Mouse (Mus musculus) hindbrain, embryonic 12.5 days (tissue): ENCODE measurements around the gene Prr18. TPM values are rescaled to one million over a fixed set of nuclear protein-coding genes. Genes with fewer than 3 reads are reported as not detected.
"Not testable (repeated sequence)": the region's sequence is repeated elsewhere in the genome, so short reads cannot be mapped to it uniquely, and the experiment has no call there.

ENCODE experiments used
- ATAC-seq: fragments of 200-750 bp; cut with Nextera tagmentation; 2 replicates; pipeline ENCODE4 v1.8.0; 2017; ENCODE audit warnings: moderate TSS enrichment; ENCODE audit not compliant: low FRiP score
- H3K27ac ChIP-seq: fragments of 300-500 bp; sonication (generic); 2 replicates; pipeline ENCODE4 v1.5.1; 2016; ENCODE audit warnings: mild to moderate bottlenecking
- H3K27me3 ChIP-seq: fragments of 300-500 bp; sonication (generic); 2 replicates; pipeline ENCODE4 v1.6.1; 2016; ENCODE audit warnings: mild to moderate bottlenecking
- H3K36me3 ChIP-seq: fragments of 300-500 bp; sonication (generic); 2 replicates; pipeline ENCODE4 v1.6.1; 2016; ENCODE audit warnings: mild to moderate bottlenecking
- H3K4me1 ChIP-seq: fragments of 300-500 bp; sonication (generic); 2 replicates; pipeline ENCODE4 v1.6.1; 2016
- H3K4me2 ChIP-seq: fragments of 300-500 bp; sonication (generic); replicated peaks from 2 replicates; pipeline ENCODE4 v1.6.1; 2016; ENCODE audit warnings: mild to moderate bottlenecking
- H3K4me3 ChIP-seq: fragments of 300-500 bp; sonication (generic); 2 replicates; pipeline ENCODE4 v1.5.1; 2016; ENCODE audit warnings: mild to moderate bottlenecking
- H3K9ac ChIP-seq: fragments of 300-500 bp; sonication (generic); 2 replicates; pipeline ENCODE4 v1.6.1; 2016; ENCODE audit warnings: mild to moderate bottlenecking, moderate library complexity
- H3K9me3 ChIP-seq: fragments of 300-500 bp; sonication (generic); replicated peaks from 2 replicates; pipeline ENCODE4 v1.6.1; 2016; ENCODE audit warnings: mild to moderate bottlenecking
- WGBS: fragments of 180-500 bp; shearing (Covaris S2); methylation state at CpG from one replicate; pipeline ENCODE4 v1.1.7; 2016; 5-methylcytosine and 5-hydroxymethylcytosine counted together
- polyA plus RNA-seq: library from polyadenylated mRNA; unstranded; fragments of >200 nt; fragmentation: Nextera tagmentation; extraction: Ambion mirVana; gene quantifications from 2 replicates; pipeline ENCODE4 v1.2.1, GENCODE M21; 2016

Prr18 gene
- polyA plus RNA-seq, 1 experiment from 2014 or later, result 4.3 TPM

- Histone ChIP-seq H3K9ac (peak within 1 kb of the TSS; percentile 84), H3K9me3 (no peaks in the 10 kb centered on the region), H3K4me3 (peak within 1 kb of the TSS; percentile 93), H3K36me3 (no peaks in the 10 kb centered on the region), H3K4me2 (peak within 1 kb of the TSS; percentile 61), H3K4me1 (peaks cover 16% of the 10 kb centered on the region), H3K27ac (peak within 1 kb of the TSS; percentile 69), H3K27me3 (no peaks in the 10 kb centered on the region)
- WGBS, result under 1% methylated on average over 51 of the region's 54 CpGs
- ATAC-seq, result peak; percentile 93
Observed at GRCm38 (mm10) chr17:8310838-8311614, 26.2 kb upstream of the Prr18 start, which contains the start of gene Sft2d1. Gene Sft2d1 (plus strand): TSS chr17:8311102.

- Histone ChIP-seq H3K4me2 (peak overlapping the region; percentile 61), H3K27me3 (no peaks in the 10 kb centered on the region), H3K4me1 (peaks cover 16% of the 10 kb centered on the region), H3K27ac (no peak overlapping the region), H3K4me3 (peak overlapping the region; percentile 93), H3K9me3 (no peaks in the 10 kb centered on the region), H3K36me3 (no peaks in the 10 kb centered on the region), H3K9ac (peak overlapping the region; percentile 84)
- ATAC-seq, result no peak
- 63% methylated on average over 3 of the region's 3 CpGs for WGBS
Observed at GRCm38 (mm10) chr17:8311751-8312150, 25.5 kb upstream of the Prr18 start.

DNA sequence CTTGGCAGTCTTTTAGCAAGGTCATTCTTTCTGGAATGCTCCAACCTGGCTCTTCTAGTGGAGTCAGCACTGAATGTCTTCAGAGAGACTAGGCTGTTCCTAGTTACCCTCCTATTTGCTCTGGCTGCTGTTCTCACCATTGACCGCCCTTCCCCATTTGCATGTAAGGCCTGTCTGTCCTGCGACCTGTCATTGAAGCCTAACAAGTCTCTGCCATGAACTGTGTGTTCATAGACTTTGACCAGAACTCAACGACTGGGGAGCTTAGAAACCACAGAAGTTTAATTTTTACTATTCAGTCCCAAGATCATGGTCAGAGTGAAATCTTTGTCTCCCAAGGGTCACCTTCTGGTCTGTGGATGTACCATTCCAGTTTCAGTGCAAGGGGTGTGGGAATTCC is 23.3 kb upstream of the Prr18 start:
- Histone ChIP-seq H3K4me2 (no peak overlapping the region), H3K4me1 (peaks cover 16% of the 10 kb centered on the region), H3K27me3 (no peaks in the 10 kb centered on the region), H3K36me3 (0 out of 2 replicates have a peak, but pooled peaks cover 5% of the 10 kb centered on the region), H3K27ac (no peak overlapping the region), H3K9me3 (no peaks in the 10 kb centered on the region), H3K4me3 (no peak overlapping the region), H3K9ac (no peak overlapping the region)
- WGBS, result 93% methylated on average over 3 of the region's 3 CpGs
- ATAC-seq, result no peak

GRCm38 (mm10) chr17:8316251-8316650 is 21.0 kb upstream of the Prr18 start:
- no peak overlapping the region for H3K4me3 ChIP-seq
- H3K9ac ChIP-seq, result no peak overlapping the region
- H3K4me1 ChIP-seq, result peaks cover 16% of the 10 kb centered on the region
- no peaks in the 10 kb centered on the region for H3K9me3 ChIP-seq
- no peaks in the 10 kb centered on the region for H3K27me3 ChIP-seq
- H3K27ac ChIP-seq, result no peak overlapping the region
- no peak overlapping the region for H3K4me2 ChIP-seq
- no peak for ATAC-seq
- WGBS, result 94% methylated on average over 1 of the region's 1 CpGs
- peaks cover 5% of the 10 kb centered on the region; the same call in 1 of the 2 replicates for H3K36me3 ChIP-seq

DNA sequence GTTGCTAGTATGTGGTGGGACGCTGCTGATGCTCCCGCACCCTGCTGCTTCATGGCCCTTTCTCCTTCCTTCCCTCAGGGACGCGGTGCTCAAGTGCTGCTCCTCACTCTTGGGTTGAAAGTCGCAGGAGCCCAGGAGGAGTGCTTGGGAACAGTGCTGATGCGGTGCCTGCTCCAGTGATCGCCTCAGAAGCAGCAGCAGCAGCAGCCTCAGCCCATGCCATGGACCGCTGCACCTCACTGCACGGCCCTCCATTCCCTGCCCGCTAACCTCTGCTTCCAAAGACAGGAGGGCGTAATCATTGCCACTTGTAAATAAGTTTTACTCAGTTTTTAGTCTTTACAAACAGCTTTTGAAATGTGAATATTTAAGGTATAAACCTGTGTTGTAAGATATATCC is 10.4 kb upstream of the Prr18 start:
- H3K27ac ChIP-seq, H3K4me1 ChIP-seq, H3K9me3 ChIP-seq, ATAC-seq, H3K4me2 ChIP-seq, H3K9ac ChIP-seq, H3K27me3 ChIP-seq, H3K4me3 ChIP-seq: not testable (repeated sequence)
- H3K36me3 ChIP-seq, result peaks cover 18% of the 10 kb centered on the region
- WGBS, result 92% methylated on average over 10 of the region's 11 CpGs

- Histone ChIP-seq H3K27me3 (no peaks in the 10 kb centered on the region), H3K4me3 (no peak overlapping the region), H3K9ac (no peak overlapping the region), H3K27ac (no peak overlapping the region), H3K36me3 (peaks cover 13% of the 10 kb centered on the region), H3K4me1 (no peaks in the 10 kb centered on the region), H3K4me2 (no peak overlapping the region), H3K9me3 (no peaks in the 10 kb centered on the region)
- no peak for ATAC-seq
- WGBS, result 71% methylated on average over 7 of the region's 7 CpGs
Observed at GRCm38 (mm10) chr17:8328511-8329174, 8.6 kb upstream of the Prr18 start.

DNA sequence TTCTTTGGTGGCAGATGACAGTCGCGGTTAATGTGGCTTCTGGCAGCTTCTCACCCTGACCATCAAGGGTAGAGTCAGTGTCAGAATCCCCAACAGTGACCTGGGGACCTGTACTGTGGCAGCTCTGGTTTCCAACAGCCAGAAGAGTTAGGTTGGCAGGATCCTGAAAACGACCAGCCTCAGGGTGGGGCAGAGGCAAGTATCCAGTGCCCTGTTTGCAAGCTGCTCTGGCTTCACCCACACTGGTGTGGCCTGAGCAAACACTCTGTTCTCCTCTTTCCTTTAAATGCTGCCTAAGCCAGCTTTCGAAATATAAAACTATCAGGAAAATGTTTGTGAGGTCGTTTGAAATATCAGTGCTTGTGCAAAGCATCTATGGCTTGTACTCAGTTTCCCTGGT is 6.7 kb upstream of the Prr18 start:
- WGBS, result 76% methylated on average over 5 of the region's 5 CpGs
- no peak overlapping the region for H3K27ac ChIP-seq
- H3K4me2 ChIP-seq, result no peak overlapping the region
- no peaks in the 10 kb centered on the region for H3K9me3 ChIP-seq
- ATAC-seq, result no peak
- no peak overlapping the region for H3K9ac ChIP-seq
- H3K4me3 ChIP-seq, result no peak overlapping the region
- no peaks in the 10 kb centered on the region for H3K4me1 ChIP-seq
- peaks cover 8% of the 10 kb centered on the region for H3K36me3 ChIP-seq
- H3K27me3 ChIP-seq, result no peaks in the 10 kb centered on the region

GRCm38 (mm10) chr17:8339666-8340374 is 2.6 kb downstream of the Prr18 start:
- H3K9me3 ChIP-seq, result no peaks in the 10 kb centered on the region
- peaks cover 21% of the 10 kb centered on the region for H3K4me1 ChIP-seq
- peak overlapping the region; percentile 61 for H3K4me3 ChIP-seq
- H3K27me3 ChIP-seq, result peaks cover 46% of the 10 kb centered on the region
- ATAC-seq, result no peak
- 21% methylated on average over 8 of the region's 8 CpGs for WGBS
- H3K27ac ChIP-seq, result peak overlapping the region; percentile 58
- H3K36me3 ChIP-seq, result no peaks in the 10 kb centered on the region
- peak overlapping the region; percentile 99 for H3K4me2 ChIP-seq
- peak overlapping the region; percentile 89 for H3K9ac ChIP-seq

DNA sequence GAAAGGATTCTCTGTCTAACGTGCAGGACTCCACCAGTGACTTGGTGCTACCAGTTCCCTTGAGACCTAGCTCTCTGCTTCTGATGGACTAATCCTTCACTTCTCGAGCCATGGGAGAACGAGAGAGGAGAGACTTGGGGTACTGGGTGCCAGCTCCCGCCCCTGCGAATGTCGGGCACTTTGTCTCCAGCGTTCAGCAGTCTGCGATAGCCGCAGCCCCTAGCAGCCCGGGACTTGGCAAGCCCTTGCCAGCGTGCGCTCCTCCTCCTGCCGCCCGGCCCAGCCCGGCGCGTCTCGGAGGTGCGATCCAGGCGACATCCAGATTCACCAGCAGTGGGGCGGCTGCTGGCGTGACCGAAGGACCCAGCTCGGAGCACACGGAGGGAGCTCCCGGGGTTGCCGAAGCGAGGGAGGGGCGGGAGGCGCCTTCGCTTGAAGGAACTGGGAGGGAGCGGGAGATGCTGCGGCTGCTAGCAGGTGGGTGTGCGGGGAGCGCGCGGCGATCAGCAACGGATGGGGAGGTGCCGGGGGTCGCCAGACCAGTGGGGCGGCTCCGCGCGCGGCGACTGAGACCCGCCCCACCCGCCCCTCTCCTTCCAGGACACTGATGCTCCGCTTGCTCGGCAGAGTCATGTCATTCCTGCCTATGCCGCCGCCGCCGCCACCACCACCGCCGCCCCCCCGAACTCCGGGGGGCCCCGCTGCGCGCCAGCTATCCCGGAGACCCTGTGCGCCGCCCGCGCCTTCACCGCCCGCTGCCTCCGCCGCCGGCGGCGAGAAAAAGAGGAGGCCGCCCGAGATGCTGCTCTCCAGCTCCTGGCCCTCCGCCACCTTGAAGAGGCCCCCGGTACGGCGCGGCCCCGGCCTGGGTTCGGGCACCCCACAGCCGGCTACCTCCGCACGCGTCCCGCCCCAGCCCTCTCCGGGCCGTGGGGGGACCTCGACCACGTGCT is 3.4 kb downstream of the Prr18 start:
- Histone ChIP-seq H3K4me2 (peak overlapping the region; percentile 99), H3K36me3 (no peaks in the 10 kb centered on the region), H3K27me3 (peaks cover 46% of the 10 kb centered on the region), H3K9me3 (no peaks in the 10 kb centered on the region), H3K9ac (peak overlapping the region; percentile 89), H3K27ac (peak overlapping the region; percentile 58), H3K4me3 (peak overlapping the region; percentile 61), H3K4me1 (peaks cover 21% of the 10 kb centered on the region)
- peak; percentile 89 for ATAC-seq
- WGBS, result under 1% methylated on average over 67 of the region's 92 CpGs

DNA sequence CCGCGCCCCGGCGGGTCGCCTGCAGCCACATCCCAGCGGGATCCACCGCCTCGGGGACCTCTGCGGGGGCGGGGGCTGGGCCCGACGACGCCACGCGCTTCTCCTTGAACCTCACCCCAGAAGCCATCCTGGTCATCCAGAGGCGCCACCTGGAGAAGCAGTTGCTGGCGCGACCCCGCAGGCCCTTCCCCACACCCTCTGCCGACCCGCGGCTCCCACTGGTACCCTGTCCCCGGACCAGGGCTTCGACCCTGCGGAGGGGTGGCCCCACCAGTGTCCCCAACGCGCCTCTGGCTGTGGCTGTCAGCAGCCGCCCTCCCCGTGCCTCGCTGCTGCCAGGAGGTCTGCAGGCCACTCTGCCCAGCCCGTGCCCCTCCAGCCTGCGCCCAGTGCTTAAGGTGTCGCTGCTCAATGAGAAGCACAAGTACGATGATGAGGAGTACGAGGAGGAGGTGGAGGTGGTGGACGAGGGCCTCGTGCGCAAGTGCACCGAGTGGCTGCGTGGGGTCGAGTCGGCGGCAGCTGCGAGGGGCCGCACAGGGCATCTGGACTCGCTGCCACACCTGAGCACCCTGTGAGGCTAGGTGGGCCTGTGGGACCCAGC is 4.2 kb downstream of the Prr18 start:
- Histone ChIP-seq H3K4me1 (peaks cover 21% of the 10 kb centered on the region), H3K27me3 (peaks cover 46% of the 10 kb centered on the region), H3K27ac (peak overlapping the region; percentile 58), H3K4me3 (peak overlapping the region; percentile 61), H3K4me2 (peak overlapping the region; percentile 99), H3K9me3 (no peaks in the 10 kb centered on the region), H3K9ac (peak overlapping the region; percentile 89), H3K36me3 (no peaks in the 10 kb centered on the region)
- peak; percentile 44 for ATAC-seq
- 11% methylated on average over 46 of the region's 46 CpGs for WGBS

DNA sequence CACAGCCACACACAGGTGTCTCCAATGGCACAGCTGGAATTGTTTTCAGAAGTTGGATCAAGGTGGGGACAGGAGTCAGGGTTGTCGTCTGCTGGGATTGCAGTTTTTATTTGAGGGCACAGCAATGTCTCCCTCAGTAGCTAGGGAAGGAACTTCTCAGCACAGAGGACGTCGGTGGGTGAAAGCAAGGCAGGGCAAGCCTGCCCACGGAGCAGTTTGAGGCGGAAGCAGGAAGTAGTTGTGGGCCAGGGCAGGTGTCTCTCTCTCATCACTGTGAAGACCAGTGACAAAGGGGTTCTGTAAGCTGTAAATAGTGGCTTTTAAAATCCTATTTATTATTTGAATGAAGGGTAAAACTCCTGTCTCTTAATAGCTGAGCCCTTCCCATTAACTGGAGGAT is 5.4 kb downstream of the Prr18 start:
- no peak for ATAC-seq
- Histone ChIP-seq H3K9ac (no peak overlapping the region), H3K4me3 (no peak overlapping the region), H3K9me3 (no peaks in the 10 kb centered on the region), H3K27me3 (peaks cover 46% of the 10 kb centered on the region), H3K36me3 (no peaks in the 10 kb centered on the region), H3K4me2 (no peak overlapping the region), H3K27ac (no peak overlapping the region), H3K4me1 (peaks cover 21% of the 10 kb centered on the region)
- WGBS, result 42% methylated on average over 5 of the region's 5 CpGs
